In genomic region chr19:5648401-5649297, GRCm38 (mm10) we compare ENCODE assay signal across 8 mouse cellular contexts. TPM values are rescaled to one million over a fixed set of nuclear protein-coding genes. Genes with fewer than 3 reads are reported as not detected.
DNase-seq lines count a peak whose midpoint lies in the region; ATAC-seq and TF ChIP-seq lines count a peak whose summit lies in the region.

No protein-coding gene starts in this region.

- no peak for TF ChIP-seq CTCF in ES-Bruce4 (IDR thresholded peaks at IDR 0.05; ENCODE audit: low read depth, low read length)

- WGBS in forebrain, embryonic 14.5 days: 13% methylated on average over 26 of the region's 26 CpGs
- WGBS in liver, embryonic 16.5 days (ENCODE audit: insufficient replicate concordance): 9% methylated on average over 26 of the region's 26 CpGs
- 14% methylated on average over 26 of the region's 26 CpGs for WGBS in neural tube, embryonic 12.5 days

- peak overlapping the region; percentile 63 for H3K4me3 ChIP-seq in ES-Bruce4 (ENCODE audit: low read depth, low read length)
- H3K4me3 ChIP-seq in forebrain, embryonic 14.5 days (ENCODE audit: low read depth, low read length): peak overlapping the region; percentile 24
- H3K4me3 ChIP-seq in liver, embryonic 16.5 days (ENCODE audit: low read depth, low read length): peak overlapping the region; percentile 48
- peak overlapping the region; percentile 16; the same call in 1 of the 2 replicates for H3K4me3 ChIP-seq in neural tube, embryonic 12.5 days

- H3K27ac ChIP-seq in ES-Bruce4 (ENCODE audit: insufficient read depth, low read length): peak overlapping the region; percentile 86
- peak overlapping the region; percentile 56 for H3K27ac ChIP-seq in forebrain, embryonic 14.5 days (ENCODE audit: low read depth, low read length)
- peak overlapping the region; percentile 66 for H3K27ac ChIP-seq in liver, embryonic 16.5 days (ENCODE audit: low read length)
- peak overlapping the region; percentile 33; the same call in 1 of the 2 replicates for H3K27ac ChIP-seq in neural tube, embryonic 12.5 days

- peaks cover 5% of the 10 kb centered on the region for H3K4me1 ChIP-seq in ES-Bruce4 (ENCODE audit: control insufficient read depth, insufficient read depth, low read length)
- H3K4me1 ChIP-seq in forebrain, embryonic 14.5 days (ENCODE audit: control insufficient read depth, insufficient read depth, low read length): peaks cover 4% of the 10 kb centered on the region
- peaks cover 27% of the 10 kb centered on the region for H3K4me1 ChIP-seq in liver, embryonic 16.5 days (ENCODE audit: control insufficient read depth, low read depth, low read length)
- peaks cover 11% of the 10 kb centered on the region for H3K4me1 ChIP-seq in neural tube, embryonic 12.5 days

- TF ChIP-seq POLR2A in ES-Bruce4 (IDR thresholded peaks at IDR 0.05; ENCODE audit: insufficient read depth, low read length): no peak

- H3K4me2 ChIP-seq in forebrain, embryonic 14.5 days (ENCODE audit: low read length): peak overlapping the region; percentile 59
- peak overlapping the region; percentile 69 for H3K4me2 ChIP-seq in liver, embryonic 16.5 days (ENCODE audit: low read depth, low read length)
- H3K4me2 ChIP-seq in neural tube, embryonic 12.5 days (replicated peaks): peak overlapping the region; percentile 60

- TF ChIP-seq EP300 in ES-Bruce4 (IDR thresholded peaks at IDR 0.05; ENCODE audit: insufficient read depth, low read depth, low read length): 0 out of 2 replicates have a peak, but pooled peaks have one; percentile 6

- H3K9me3 ChIP-seq in ES-Bruce4 (replicated peaks; ENCODE audit: control insufficient read depth, insufficient read depth, low read length, poor library complexity, severe bottlenecking): no peaks in the 10 kb centered on the region
- H3K9me3 ChIP-seq in forebrain, embryonic 14.5 days (replicated peaks; ENCODE audit: control insufficient read depth, low read length): no peaks in the 10 kb centered on the region
- H3K9me3 ChIP-seq in liver, embryonic 16.5 days (replicated peaks; ENCODE audit: control insufficient read depth, low read length): no peaks in the 10 kb centered on the region
- H3K9me3 ChIP-seq in neural tube, embryonic 12.5 days: no peaks in the 10 kb centered on the region

- H3K9ac ChIP-seq in ES-Bruce4 (ENCODE audit: low read depth, poor library complexity, severe bottlenecking): peak overlapping the region; percentile 29
- peak overlapping the region; percentile 47 for H3K9ac ChIP-seq in forebrain, embryonic 14.5 days (ENCODE audit: low read length)
- H3K9ac ChIP-seq in liver, embryonic 16.5 days (ENCODE audit: low read depth, low read length): peak overlapping the region; percentile 26; the same call in 1 of the 2 replicates
- H3K9ac ChIP-seq in neural tube, embryonic 12.5 days: peak overlapping the region; percentile 44; the same call in 1 of the 2 replicates

- H3K27me3 ChIP-seq in ES-Bruce4 (ENCODE audit: control insufficient read depth, insufficient read depth, low read length, poor library complexity, severe bottlenecking): no peaks in the 10 kb centered on the region
- no peaks in the 10 kb centered on the region for H3K27me3 ChIP-seq in forebrain, embryonic 14.5 days (replicated peaks; ENCODE audit: control insufficient read depth, insufficient read depth, low read length)
- no peaks in the 10 kb centered on the region for H3K27me3 ChIP-seq in liver, embryonic 16.5 days (ENCODE audit: control insufficient read depth, insufficient read depth, low read depth, low read length)
- peaks cover 5% of the 10 kb centered on the region; the same call in 1 of the 2 replicates for H3K27me3 ChIP-seq in neural tube, embryonic 12.5 days (replicated peaks)

- peak; percentile 89 for DNase-seq in forebrain, embryonic 14.5 days (ENCODE audit: low spot score)
- peak; percentile 89 for DNase-seq in heart, postnatal 10 days
- peak; percentile 83 to 89 for DNase-seq in kidney, postnatal 4 days
- peak; percentile 86 for DNase-seq in telencephalon, adult 2 months (ENCODE audit: low read depth, low spot score)

- intact Hi-C loops in heart, postnatal 10 days (cut with DNase I): loop anchor here (5.0 kb wide), 1 partner anchor 79 kb away; the partner anchor contains the start of genes Ehbp1l1 and Fam89b

- peaks cover 4% of the 10 kb centered on the region; the same call in 1 of the 2 replicates for H3K36me3 ChIP-seq in ES-Bruce4 (ENCODE audit: control insufficient read depth, insufficient read depth, low read length, poor library complexity, severe bottlenecking)
- peaks cover 52% of the 10 kb centered on the region for H3K36me3 ChIP-seq in forebrain, embryonic 14.5 days (ENCODE audit: control insufficient read depth, insufficient read depth, low read length)
- peaks cover 45% of the 10 kb centered on the region for H3K36me3 ChIP-seq in liver, embryonic 16.5 days (ENCODE audit: control insufficient read depth, insufficient read depth)
- peaks cover 61% of the 10 kb centered on the region for H3K36me3 ChIP-seq in neural tube, embryonic 12.5 days

- peak; percentile 70; the same call in 1 of the 2 replicates for ATAC-seq in cerebellum, adult (ENCODE audit: insufficient number of reproducible peaks, low FRiP score, low TSS enrichment)
- peak; percentile 96 for ATAC-seq in forebrain, embryonic 14.5 days
- ATAC-seq in liver, embryonic 16.5 days (ENCODE audit: low read depth): peak; percentile 79
- peak; percentile 78 for ATAC-seq in neural tube, embryonic 12.5 days (ENCODE audit: low FRiP score, low read depth)

RNA-seq across cellular contexts. Expression of gene Rela, which starts 11.4 kb away (rescaled TPM):
- polyA plus RNA-seq in ES-Bruce4 (2011; ENCODE audit: insufficient read depth, insufficient read length, low read depth, missing spikeins): 28.5 and 32.9 TPM in 2 replicates
- 29.8 and 35.8 TPM in 2 replicates for polyA plus RNA-seq in forebrain, embryonic 14.5 days (2014; fragmentation: Nextera tagmentation; extraction: Ambion mirVana)
- total RNA-seq in heart, postnatal 10 days (2021): 10 to 100 TPM; 32.6 to 38.2 TPM
- polyA plus RNA-seq in liver, embryonic 16.5 days (2015; fragmentation: Nextera tagmentation; extraction: Ambion mirVana): 21.6 and 23.6 TPM in 2 replicates
- 34.7 and 36.7 TPM in 2 replicates for polyA plus RNA-seq in neural tube, embryonic 12.5 days (2016; fragmentation: Nextera tagmentation; extraction: Ambion mirVana)

RNA-seq across cellular contexts. Expression of gene Sipa1, which starts 14.9 kb away (rescaled TPM):
- 13.7 and 19.1 TPM in 2 replicates for polyA plus RNA-seq in ES-Bruce4 (2011; ENCODE audit: insufficient read depth, insufficient read length, low read depth, missing spikeins)
- 9.2 and 10.2 TPM in 2 replicates for polyA plus RNA-seq in forebrain, embryonic 14.5 days (2014; fragmentation: Nextera tagmentation; extraction: Ambion mirVana)
- total RNA-seq in heart, postnatal 10 days (2021): 10 to 100 TPM; 44.2 to 49.6 TPM
- polyA plus RNA-seq in liver, embryonic 16.5 days (2015; fragmentation: Nextera tagmentation; extraction: Ambion mirVana): 19.7 and 22.3 TPM in 2 replicates
- 24.8 and 25.7 TPM in 2 replicates for polyA plus RNA-seq in neural tube, embryonic 12.5 days (2016; fragmentation: Nextera tagmentation; extraction: Ambion mirVana)

RNA-seq across cellular contexts. Expression of gene Kat5, which starts 38.6 kb away (rescaled TPM):
- 50.9 and 65.5 TPM in 2 replicates for polyA plus RNA-seq in ES-Bruce4 (2011; ENCODE audit: insufficient read depth, insufficient read length, low read depth, missing spikeins)
- polyA plus RNA-seq in forebrain, embryonic 14.5 days (2014; fragmentation: Nextera tagmentation; extraction: Ambion mirVana): 43.7 and 49.7 TPM in 2 replicates
- 10 to 100 TPM; 34.2 to 43.5 TPM for total RNA-seq in heart, postnatal 10 days (2021)
- polyA plus RNA-seq in liver, embryonic 16.5 days (2015; fragmentation: Nextera tagmentation; extraction: Ambion mirVana): 15.9 and 16.4 TPM in 2 replicates
- 67.4 and 73.3 TPM in 2 replicates for polyA plus RNA-seq in neural tube, embryonic 12.5 days (2016; fragmentation: Nextera tagmentation; extraction: Ambion mirVana)

RNA-seq across cellular contexts. Expression of gene Map3k11, which starts 39.9 kb away (rescaled TPM):
- polyA plus RNA-seq in ES-Bruce4 (2011; ENCODE audit: insufficient read depth, insufficient read length, low read depth, missing spikeins): 25.8 and 27.8 TPM in 2 replicates
- 9.2 and 11.8 TPM in 2 replicates for polyA plus RNA-seq in forebrain, embryonic 14.5 days (2014; fragmentation: Nextera tagmentation; extraction: Ambion mirVana)
- total RNA-seq in heart, postnatal 10 days (2021): 10 to 100 TPM; 41.3 to 47.8 TPM
- polyA plus RNA-seq in liver, embryonic 16.5 days (2015; fragmentation: Nextera tagmentation; extraction: Ambion mirVana): 12.9 and 15.2 TPM in 2 replicates
- polyA plus RNA-seq in neural tube, embryonic 12.5 days (2016; fragmentation: Nextera tagmentation; extraction: Ambion mirVana): 22.4 and 28.9 TPM in 2 replicates

RNA-seq across cellular contexts. Expression of gene Pcnx3, which starts 40.1 kb away (rescaled TPM):
- polyA plus RNA-seq in ES-Bruce4 (2011; ENCODE audit: insufficient read depth, insufficient read length, low read depth, missing spikeins): 39.7 and 43.7 TPM in 2 replicates
- 20.9 and 24.6 TPM in 2 replicates for polyA plus RNA-seq in forebrain, embryonic 14.5 days (2014; fragmentation: Nextera tagmentation; extraction: Ambion mirVana)
- total RNA-seq in heart, postnatal 10 days (2021): 10 to 100 TPM; 34.7 to 37.9 TPM
- 8.2 and 9.7 TPM in 2 replicates for polyA plus RNA-seq in liver, embryonic 16.5 days (2015; fragmentation: Nextera tagmentation; extraction: Ambion mirVana)
- 30.3 and 32.4 TPM in 2 replicates for polyA plus RNA-seq in neural tube, embryonic 12.5 days (2016; fragmentation: Nextera tagmentation; extraction: Ambion mirVana)

Comparison
In these comparisons a context has a peak if more than half of its experiments do, and no peak if none do; other contexts are left out.
1. Peak in every context shown above with its lines: DNase-seq, ATAC-seq, H3K4me3 ChIP-seq and H3K27ac ChIP-seq.
2. H3K27ac ChIP-seq: peak in every context shown above with its lines; median percentile 86 in ES-Bruce4; 66 in liver, embryonic 16.5 days; 56 in forebrain, embryonic 14.5 days; 33 in neural tube, embryonic 12.5 days.